Mouse (Mus musculus): ENCODE results near the gene Fxyd3.

The Fxyd3 gene

GRCm38 (mm10) chr7:31098697-31099611 is 22.4 kb upstream of the Fxyd3 start:
- no peak for DNase-seq (ENCODE audit: low read depth, low spot score)

DNA sequence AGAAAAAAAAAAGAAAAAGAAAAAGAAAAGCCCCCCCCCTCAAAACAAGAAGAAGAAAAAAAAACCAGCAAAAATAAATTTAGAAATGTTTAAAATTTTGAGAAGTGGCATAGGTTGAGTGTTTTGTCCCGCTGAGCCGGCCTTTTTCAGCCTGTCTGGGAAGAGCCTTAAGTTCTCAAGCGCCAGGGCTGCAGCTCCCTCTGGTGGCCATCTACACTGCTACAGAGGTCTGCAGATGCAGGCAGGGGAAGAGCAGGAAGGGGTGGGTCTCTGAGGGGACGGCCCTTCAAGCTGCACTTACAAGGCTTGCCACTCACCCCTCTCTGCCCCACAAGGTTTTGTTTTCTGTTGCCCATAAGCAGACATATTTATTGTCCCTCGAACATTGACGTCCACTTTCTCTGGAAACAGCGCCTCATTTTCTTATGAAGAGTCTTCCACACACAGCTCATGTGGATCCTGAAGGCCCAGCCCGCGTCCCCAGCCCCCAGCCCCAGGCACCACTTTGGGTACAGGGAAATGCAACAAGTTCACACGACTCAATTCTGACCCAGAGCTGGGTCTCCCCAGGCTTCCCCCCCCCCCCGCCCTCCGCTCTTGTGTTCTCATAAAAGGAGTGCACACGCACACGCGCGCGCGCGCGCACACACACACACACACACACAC is 21.2 kb upstream of the Fxyd3 start:
- peak; percentile 80 for DNase-seq (ENCODE audit: low read depth, low spot score)

GRCm38 (mm10) chr7:31096892-31097564 is 20.5 kb upstream of the Fxyd3 start:
- DNase-seq (ENCODE audit: low read depth, low spot score): no peak

- no peak for DNase-seq (ENCODE audit: low read depth, low spot score)
These were observed 18.4 kb upstream of the Fxyd3 start for GRCm38 (mm10) chr7:31094774-31095501.

DNA sequence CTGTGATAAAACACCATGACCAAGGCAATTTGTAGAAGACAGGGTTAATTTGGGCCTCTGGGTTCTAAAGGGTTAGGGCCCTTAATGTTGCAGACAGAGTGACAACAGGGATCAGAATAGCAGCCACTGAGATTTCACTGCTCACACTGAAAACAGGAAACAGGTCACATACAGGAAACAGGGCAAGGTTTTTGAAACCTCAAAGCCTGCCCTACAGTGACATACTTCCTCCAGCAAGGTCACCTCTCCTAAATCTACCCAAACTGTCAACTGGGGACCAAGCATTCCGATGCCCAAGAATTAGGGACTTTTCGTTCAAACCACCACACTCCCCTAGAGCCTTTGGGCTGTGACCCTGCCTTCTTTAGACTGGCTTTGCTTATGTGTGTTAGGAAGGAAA is 13.2 kb upstream of the Fxyd3 start:
- DNase-seq (ENCODE audit: low read depth, low spot score): peak; percentile 41

GRCm38 (mm10) chr7:31088206-31088605 is 11.7 kb upstream of the Fxyd3 start:
- no peak for DNase-seq (ENCODE audit: low read depth, low spot score)

GRCm38 (mm10) chr7:31087262-31087661 is 10.8 kb upstream of the Fxyd3 start:
- no peak for DNase-seq (ENCODE audit: low read depth, low spot score)

DNA sequence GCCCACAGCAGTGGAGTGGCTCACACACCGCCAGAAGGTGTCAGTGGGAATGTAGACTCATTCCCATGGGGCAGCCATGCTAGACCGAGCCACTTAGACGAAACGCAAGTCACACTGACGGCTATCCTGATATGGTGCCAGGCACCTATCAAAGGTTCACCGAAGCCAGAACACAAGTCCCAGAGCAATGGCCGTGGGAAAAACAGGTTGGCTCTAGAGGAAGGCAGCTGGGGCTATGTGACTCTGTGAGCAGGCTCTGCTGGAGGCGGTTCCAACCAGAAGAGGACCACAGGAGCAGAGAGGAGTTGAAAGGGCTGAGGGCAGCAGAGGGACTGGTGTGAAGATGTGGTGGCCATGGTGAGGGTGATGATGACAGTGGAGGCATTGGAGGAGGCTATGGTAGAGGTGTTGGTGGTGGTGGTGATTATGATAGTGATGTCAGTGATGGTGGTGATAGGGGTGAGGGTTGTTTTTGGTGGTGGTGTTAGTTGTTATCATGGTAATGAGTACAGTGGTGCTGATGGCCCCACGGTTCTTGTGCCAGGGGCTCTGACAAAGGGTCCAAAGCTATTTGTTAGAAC is 9.8 kb upstream of the Fxyd3 start:
- DNase-seq (ENCODE audit: low read depth, low spot score): no peak

GRCm38 (mm10) chr7:31085171-31085570 is 8.7 kb upstream of the Fxyd3 start:
- no peak for DNase-seq (ENCODE audit: low read depth, low spot score)

- no peak for DNase-seq (ENCODE audit: low read depth, low spot score)
These were observed 7.6 kb upstream of the Fxyd3 start for GRCm38 (mm10) chr7:31084140-31084539.

GRCm38 (mm10) chr7:31082831-31083588 is 6.5 kb upstream of the Fxyd3 start:
- no peak for DNase-seq (ENCODE audit: low read depth, low spot score)

DNA sequence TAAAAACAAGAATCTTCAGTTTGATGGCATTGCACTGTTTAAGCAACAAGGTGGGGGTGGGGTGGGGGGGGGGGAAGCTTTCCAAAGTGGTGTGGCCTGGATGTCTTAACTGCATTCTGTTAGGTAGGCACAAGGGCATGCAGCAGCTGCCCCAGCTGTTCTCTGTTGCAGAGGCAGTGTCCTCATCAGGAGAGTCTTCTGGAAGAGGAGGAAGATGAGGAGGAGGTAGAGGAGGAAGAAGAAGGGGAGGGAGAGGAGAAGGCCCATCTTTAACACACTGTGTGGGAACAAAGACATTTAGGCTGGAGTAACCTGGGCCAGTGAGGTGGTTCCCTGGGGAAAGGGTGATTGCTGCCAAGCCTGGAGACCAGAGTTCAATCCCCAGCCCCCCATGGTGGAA is 5.6 kb upstream of the Fxyd3 start:
- DNase-seq (ENCODE audit: low read depth, low spot score): no peak

GRCm38 (mm10) chr7:31081106-31081505 is 4.6 kb upstream of the Fxyd3 start:
- DNase-seq (ENCODE audit: low read depth, low spot score): no peak

DNA sequence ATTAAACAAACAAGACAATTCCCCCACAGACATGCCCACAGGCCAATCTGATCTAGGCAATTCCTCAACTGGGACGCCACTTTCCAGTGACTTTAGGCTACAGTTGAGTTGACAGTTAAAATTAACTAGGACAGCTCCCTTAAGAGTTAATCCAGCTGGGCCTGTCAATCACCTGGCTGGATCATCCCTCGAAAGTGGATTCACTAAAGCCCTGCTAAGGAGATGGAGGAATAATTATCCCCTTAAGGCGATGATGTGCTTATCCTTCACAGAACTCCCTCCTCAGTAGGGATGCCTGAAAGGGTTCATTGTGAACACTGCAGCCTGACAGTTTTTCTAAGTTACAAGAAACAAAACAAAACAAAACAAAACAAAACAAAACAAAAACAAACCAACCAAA is 4.1 kb upstream of the Fxyd3 start:
- DNase-seq (ENCODE audit: low read depth, low spot score): no peak

GRCm38 (mm10) chr7:31079670-31080069 is 3.2 kb upstream of the Fxyd3 start:
- DNase-seq (ENCODE audit: low read depth, low spot score): no peak

DNA sequence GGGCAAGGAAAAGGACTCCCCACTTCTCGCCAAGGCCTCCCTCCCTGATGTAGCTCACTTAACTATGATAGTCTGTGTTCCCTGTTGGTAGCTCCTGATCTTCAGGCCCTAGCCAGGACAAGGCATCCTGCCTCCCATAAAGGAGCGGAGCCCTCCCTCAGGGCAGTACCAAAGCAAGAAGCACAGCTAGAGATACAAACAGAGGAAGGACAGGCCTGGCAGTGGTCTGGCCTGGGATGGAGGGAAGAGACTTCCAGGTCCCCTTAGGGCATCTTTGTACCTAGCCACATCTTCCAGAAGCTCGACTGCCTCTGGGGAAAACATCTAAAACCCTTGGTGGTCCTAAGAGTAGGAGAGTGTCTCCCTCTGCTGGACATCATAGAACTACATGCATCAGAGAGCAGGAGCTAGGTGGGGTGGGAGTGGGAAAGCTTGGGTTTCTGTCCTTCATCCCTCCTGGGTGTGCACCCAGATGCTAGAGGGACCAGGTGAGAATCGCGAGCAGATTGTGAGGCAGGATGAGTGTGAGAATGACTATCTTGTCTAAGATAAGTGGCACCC is 1.5 kb upstream of the Fxyd3 start:
- peak; percentile 54 for DNase-seq (ENCODE audit: low read depth, low spot score)

GRCm38 (mm10) chr7:31077470-31077869 is 966 bp upstream of the Fxyd3 start:
- no peak for DNase-seq (ENCODE audit: low read depth, low spot score)

- no peak for DNase-seq (ENCODE audit: low read depth, low spot score)
These were observed 1.8 kb downstream of the Fxyd3 start for GRCm38 (mm10) chr7:31074713-31075069.

DNA sequence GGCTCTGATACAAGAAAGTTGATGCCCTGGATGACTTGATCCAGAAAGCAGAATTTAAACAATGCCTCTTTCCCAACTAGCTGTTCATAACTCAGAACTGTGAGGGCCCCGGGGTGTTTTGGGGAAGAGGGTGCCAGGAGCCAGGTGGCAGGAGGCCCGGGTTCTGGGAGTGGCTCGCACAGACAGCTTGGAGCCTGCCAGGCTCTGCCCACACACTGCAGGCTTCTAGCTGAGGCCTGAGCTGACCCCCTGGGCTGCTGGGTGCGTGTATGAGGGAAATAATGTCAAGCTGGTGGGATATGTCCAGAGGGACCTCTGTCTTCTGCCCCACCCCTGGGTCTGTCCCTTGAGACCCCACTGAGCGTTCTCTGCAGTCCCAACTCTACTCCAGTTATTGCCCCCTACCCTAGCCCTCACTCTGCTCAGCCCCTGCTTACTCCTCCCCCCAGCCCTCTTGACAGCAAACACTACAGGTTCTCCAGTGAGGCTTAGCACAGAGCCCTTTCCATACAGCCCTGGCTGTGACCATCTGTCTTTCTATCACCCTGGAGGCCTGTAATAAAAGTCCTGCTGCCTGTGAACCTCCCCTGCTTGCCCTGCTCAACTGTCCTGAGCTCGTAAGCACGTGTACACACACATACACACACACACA is 2.3 kb downstream of the Fxyd3 start:
- no peak for DNase-seq (ENCODE audit: low read depth, low spot score)

- DNase-seq (ENCODE audit: low read depth, low spot score): no peak
These were observed 3.0 kb downstream of the Fxyd3 start for GRCm38 (mm10) chr7:31073546-31073945.

Measured in A20 (cell line).